Mouse (Mus musculus) spleen, adult 2 months (tissue): Measurements from ENCODE around the gene Ttc26.

ENCODE experiments used
- CTCF ChIP-seq: fragments of 200-500 bp; IDR thresholded peaks from 2 replicates; pipeline ENCODE4 v1.5.1; 2011; ENCODE audit warnings: mild to moderate bottlenecking, inconsistent platforms; ENCODE audit not compliant: insufficient read depth, insufficient read length, insufficient replicate concordance; ENCODE audit errors: extremely low read depth
- POLR2A ChIP-seq: fragments of 200-500 bp; IDR thresholded peaks from 2 replicates; pipeline ENCODE4 v1.6.1; 2011; ENCODE audit warnings: low read depth, low read length, inconsistent platforms

DNA sequence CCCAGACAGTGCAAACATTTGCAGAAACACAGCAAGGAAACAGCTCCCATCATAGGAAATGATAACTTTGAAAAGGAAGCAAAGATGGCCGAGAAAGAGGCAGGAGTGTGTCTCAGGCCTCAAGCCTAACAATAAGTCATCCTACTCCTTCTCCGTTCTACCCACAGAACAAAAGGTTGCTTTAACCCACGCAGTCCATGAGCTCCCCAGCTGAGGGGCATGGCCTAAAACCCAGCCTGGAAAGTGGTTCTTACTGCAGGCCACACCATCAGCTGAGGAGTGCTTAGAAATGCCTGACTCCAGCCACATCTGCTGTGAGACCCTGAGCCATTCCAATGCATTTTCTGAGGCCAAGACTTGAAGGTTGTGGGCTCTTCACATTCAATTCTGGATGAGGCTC, 37.7 kb upstream of the Ttc26 start:
- TF ChIP-seq CTCF (no peak), POLR2A (no peak)
